Mouse (Mus musculus) B cell, adult (primary cell): ENCODE measurements around the gene Ehhadh. TPM values are rescaled to one million over a fixed set of nuclear protein-coding genes. Genes with fewer than 3 reads are reported as not detected.

ENCODE experiments used
- total RNA-seq: library from RNA; stranded (reverse); gene quantifications from 4 replicates; pipeline ENCODE4 v1.2.4, GENCODE M21; 2023; ENCODE audit not compliant: inconsistent age

The Ehhadh gene
- 2.4 to 3.1 TPM (median 2.8 TPM) in 4 replicates for total RNA-seq

GRCm38 (mm10) chr16:21787516-21788353 lies at the start of gene Ehhadh:
Gene Ehhadh (minus strand): TSS chr16:21787807.

GRCm38 (mm10) chr16:21793875-21794696 lies 6.5 kb upstream of the Ehhadh start, which contains the start of gene Map3k13:
Gene Map3k13 (plus strand): TSS chr16:21794346.

Other genes with a start within 250 kb of the Ehhadh start
- gene 2510009E07Rik, start 93.1 kb downstream of the Ehhadh start, total RNA-seq: 0.45 to 1.2 TPM (median 0.60 TPM) in 4 replicates
- gene Map3k13, start 6.5 kb upstream of the Ehhadh start, total RNA-seq: 0.42 to 0.66 TPM (median 0.58 TPM) in 4 replicates
- 5.6 to 6.6 TPM (median 6.0 TPM) in 4 replicates for gene Tmem41a, start 159.7 kb upstream of the Ehhadh start, total RNA-seq
- gene Liph, start 207.9 kb upstream of the Ehhadh start, total RNA-seq: 0.22 to 0.48 TPM (median 0.24 TPM) in 3 of 4 replicates, not detected in the other
- gene Senp2, start 221.7 kb upstream of the Ehhadh start, total RNA-seq: 108 to 130 TPM (median 121 TPM) in 4 replicates